Mouse (Mus musculus) v-Abl transformed pro-B cells (cell line): ENCODE data around the gene Nop58.
"Not testable (repeated sequence)": the region's sequence is repeated elsewhere in the genome, so short reads cannot be mapped to it uniquely, and the experiment has no call there.

Experiments used
- in situ Hi-C, 2 experiments: fragments of 400-800 bp; cut with MboI; formaldehyde crosslinking; loops; one replicate each; pipeline ENCODE4 v1.15.1; 2025; ENCODE audit not compliant: unreplicated experiment in 2 of 2

The Nop58 gene

GRCm38 (mm10) chr1:59684819-59685755 is at the start of gene Nop58:
TSS of gene Nop58 (plus strand) at chr1:59684971.
- in situ Hi-C loops, result loop anchor here in 1 of 2 experiments (25.0 kb wide), 1 partner anchor 1227 kb away; no protein-coding TSS in a partner anchor

- in situ Hi-C loops, result no loop called here
These were observed 48.4 kb upstream of the Nop58 start for GRCm38 (mm10) chr1:59636349-59636748.

- in situ Hi-C loops, result no loop called here
These were observed 46.4 kb upstream of the Nop58 start for GRCm38 (mm10) chr1:59638371-59638770.

- in situ Hi-C loops, result no loop called here
These were observed 42.3 kb upstream of the Nop58 start for GRCm38 (mm10) chr1:59642488-59642887.

GRCm38 (mm10) chr1:59646502-59646901 is 38.3 kb upstream of the Nop58 start:
- in situ Hi-C loops, result not testable (repeated sequence)

GRCm38 (mm10) chr1:59651201-59651819 is 33.5 kb upstream of the Nop58 start:
- in situ Hi-C loops, result no loop called here

- in situ Hi-C loops, result no loop called here
These were observed 31.4 kb upstream of the Nop58 start for GRCm38 (mm10) chr1:59653243-59653911.

- in situ Hi-C loops, result no loop called here
These were observed 28.3 kb upstream of the Nop58 start for GRCm38 (mm10) chr1:59656244-59657171.

GRCm38 (mm10) chr1:59663456-59664135 is 21.2 kb upstream of the Nop58 start:
- in situ Hi-C loops, result no loop called here

GRCm38 (mm10) chr1:59668871-59669270 is 15.9 kb upstream of the Nop58 start:
- in situ Hi-C loops, result no loop called here

- in situ Hi-C loops, result no loop called here
These were observed 14.7 kb upstream of the Nop58 start for GRCm38 (mm10) chr1:59669962-59670630.

GRCm38 (mm10) chr1:59670641-59671168 is 14.1 kb upstream of the Nop58 start, which contains the start of gene Sumo1:
TSS of gene Sumo1 (minus strand) at chr1:59670834.
- in situ Hi-C loops, result no loop called here

- in situ Hi-C loops, result no loop called here
These were observed 11.1 kb upstream of the Nop58 start for GRCm38 (mm10) chr1:59673661-59674060.

- in situ Hi-C loops, result loop anchor here in 1 of 2 experiments (25.0 kb wide), 1 partner anchor 1228 kb away; no protein-coding TSS in a partner anchor
These were observed 599 bp upstream of the Nop58 start for GRCm38 (mm10) chr1:59683926-59684818.

- in situ Hi-C loops, result loop anchor here in 1 of 2 experiments (25.0 kb wide), 1 partner anchor 1225 kb away; no protein-coding TSS in a partner anchor
These were observed 2.7 kb downstream of the Nop58 start for GRCm38 (mm10) chr1:59687493-59687892.

GRCm38 (mm10) chr1:59690467-59690866 is 5.7 kb downstream of the Nop58 start:
- in situ Hi-C loops, result loop anchor here (10.0 to 25.0 kb wide), 3 partner anchors 414 to 1222 kb away; no protein-coding TSS in a partner anchor

GRCm38 (mm10) chr1:59697751-59698150 is 13.0 kb downstream of the Nop58 start:
- in situ Hi-C loops, result loop anchor here (10.0 to 25.0 kb wide), 3 partner anchors 407 to 1215 kb away; no protein-coding TSS in a partner anchor
